Mouse (Mus musculus) lung, postnatal 14 days (tissue): ENCODE results near the gene Foxn3.

Experiments used
- DNase-seq: peaks from one replicate; pipeline ENCODE4 v3.0.0; 2021

The Foxn3 gene

GRCm38 (mm10) chr12:99319896-99320295 lies 243.5 kb downstream of the Foxn3 start:
- DNase-seq = no peak

DNA sequence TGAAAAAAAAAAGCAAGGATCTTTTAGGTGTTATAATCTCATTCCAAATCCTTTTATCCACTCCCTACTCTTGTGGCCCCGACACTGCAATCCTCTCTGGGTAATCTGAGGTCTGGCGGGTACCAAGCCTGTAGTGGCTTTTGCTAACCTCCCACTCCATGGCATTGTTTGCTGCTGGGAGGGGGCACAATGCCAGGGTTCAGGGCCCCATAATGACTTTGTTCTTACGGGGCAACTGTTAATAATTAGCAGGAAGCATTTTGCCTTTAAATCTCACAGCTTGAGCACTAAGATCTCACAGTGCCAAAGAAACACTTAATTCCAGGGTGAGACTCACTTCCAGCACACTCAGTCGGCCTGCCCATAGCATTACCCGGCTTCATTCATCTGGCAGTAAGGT lies 244.2 kb downstream of the Foxn3 start:
- no peak for DNase-seq

DNA sequence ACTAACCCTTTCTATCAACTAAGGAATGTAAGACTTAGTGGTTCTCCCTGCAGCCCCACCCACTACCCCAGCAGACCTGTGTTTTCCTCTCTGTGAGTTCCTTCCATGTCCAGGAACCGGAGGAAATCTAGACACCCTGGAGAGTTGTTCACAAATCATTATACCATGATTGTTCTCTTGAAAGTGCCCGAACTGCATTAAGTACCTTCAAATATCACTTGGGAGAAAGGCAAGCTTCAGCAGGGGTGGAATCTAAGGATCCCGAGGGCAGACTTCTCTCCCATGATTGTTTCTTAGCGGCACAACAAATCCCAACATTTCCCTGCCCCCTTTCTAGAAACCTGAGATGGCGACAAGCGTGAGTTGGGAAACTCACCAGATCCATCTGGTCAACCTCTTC lies 247.5 kb downstream of the Foxn3 start:
- DNase-seq = no peak

- DNase-seq = no peak
Observed at GRCm38 (mm10) chr12:99314817-99315216, 248.6 kb downstream of the Foxn3 start.

DNA sequence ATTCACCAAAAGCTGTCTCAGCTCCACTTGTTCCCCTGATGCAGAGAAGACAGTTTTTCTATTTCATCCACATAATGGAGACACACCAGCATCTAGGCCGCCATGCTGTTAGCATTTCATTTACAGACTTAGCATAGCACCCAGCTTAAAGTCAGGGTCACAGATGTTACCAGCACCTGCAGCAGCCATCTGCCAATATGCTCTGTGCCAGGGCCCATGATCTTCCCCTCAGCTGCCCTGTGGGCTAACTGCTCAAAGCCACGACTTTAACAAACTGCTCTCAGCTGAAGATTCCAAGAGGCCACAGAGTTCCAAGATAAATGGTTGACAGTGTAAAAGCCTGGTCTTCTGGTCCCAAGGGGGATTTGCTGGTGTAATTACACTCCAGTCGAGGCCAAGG lies 252.1 kb downstream of the Foxn3 start:
- DNase-seq = no peak

DNA sequence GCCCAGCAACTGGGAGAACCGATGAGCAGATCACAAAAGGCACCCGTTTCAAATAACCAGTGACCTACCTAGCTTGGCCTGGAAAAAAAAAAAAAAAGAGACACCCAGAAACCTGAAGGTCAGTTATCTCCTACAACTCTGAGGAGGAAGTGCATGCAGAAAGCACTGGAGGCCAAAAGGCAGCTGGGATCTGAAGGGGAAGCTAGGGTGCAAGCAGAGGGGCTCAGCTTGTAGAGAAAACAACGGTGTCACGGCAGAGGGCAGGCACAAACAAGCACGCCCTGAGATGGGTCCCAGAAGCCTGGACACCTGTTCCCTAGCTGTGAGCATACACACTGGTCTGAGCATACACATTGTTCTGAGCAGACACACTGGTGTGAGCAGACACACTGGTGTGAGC lies 253.4 kb downstream of the Foxn3 start:
- DNase-seq = no peak

- DNase-seq = no peak
Observed at GRCm38 (mm10) chr12:99308541-99309089, 254.8 kb downstream of the Foxn3 start.

GRCm38 (mm10) chr12:99306536-99307204 lies 256.7 kb downstream of the Foxn3 start:
- DNase-seq = peak; percentile 15

- no peak for DNase-seq
Observed at GRCm38 (mm10) chr12:99305784-99306535, 257.4 kb downstream of the Foxn3 start.

- DNase-seq = no peak
Observed at GRCm38 (mm10) chr12:99305324-99305723, 258.1 kb downstream of the Foxn3 start.

GRCm38 (mm10) chr12:99304056-99304455 lies 259.3 kb downstream of the Foxn3 start:
- no peak for DNase-seq

DNA sequence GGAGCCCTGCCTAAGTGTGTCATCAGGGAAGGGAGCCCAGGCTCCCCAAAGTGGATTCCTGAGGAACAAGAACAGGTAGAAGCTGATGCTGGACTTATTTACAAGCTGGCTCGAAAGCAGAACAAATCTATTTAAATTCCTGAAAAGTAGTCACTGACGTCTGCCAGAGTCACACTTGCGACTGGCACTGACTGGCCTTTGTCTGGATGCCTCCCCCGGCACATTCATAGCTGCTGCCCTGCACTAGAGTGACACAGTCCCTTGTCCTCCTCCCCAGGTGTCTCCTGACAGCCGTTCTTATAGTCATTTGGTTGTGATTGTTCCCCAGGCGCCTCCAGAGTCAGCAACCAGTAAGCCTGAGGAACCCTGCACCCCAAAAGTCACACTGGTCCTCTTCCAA lies 259.8 kb downstream of the Foxn3 start:
- no peak for DNase-seq

- no peak for DNase-seq
Observed at GRCm38 (mm10) chr12:99299900-99300299, 263.5 kb downstream of the Foxn3 start.

DNA sequence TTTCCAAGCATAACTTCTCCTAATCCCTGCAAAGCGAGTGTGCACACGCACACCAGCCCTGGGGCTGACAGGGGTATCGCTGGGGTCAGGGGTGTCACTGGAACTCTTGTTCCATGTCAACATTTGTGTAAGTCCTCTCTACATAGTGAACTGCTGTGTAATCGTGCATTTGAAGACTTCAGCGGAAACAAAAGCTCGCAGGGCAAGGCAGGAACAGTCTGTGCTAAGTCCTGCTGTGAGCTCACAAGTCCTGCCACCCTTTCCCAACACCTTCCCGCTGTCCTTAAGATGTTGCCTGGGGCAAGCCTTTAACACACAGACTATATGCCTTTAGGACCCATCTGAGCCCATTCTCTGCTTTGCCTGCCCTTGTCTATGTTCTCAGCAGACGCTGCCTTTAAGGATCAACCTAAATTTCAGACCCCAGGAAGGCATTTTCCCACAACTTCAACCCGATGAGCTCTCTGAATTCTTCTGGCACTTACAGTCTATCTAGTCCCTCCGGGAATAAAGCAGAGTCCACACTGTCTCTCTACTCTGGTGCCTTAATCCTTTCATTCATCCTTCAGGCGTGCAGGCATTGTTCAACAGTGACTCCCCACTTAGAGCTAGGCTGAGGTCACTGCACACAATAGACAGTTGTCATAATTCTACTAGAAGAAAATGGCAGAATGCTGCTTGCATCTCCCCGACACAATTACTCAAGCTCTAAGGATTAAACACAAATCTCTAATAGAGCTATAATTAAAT lies 264.4 kb downstream of the Foxn3 start:
- no peak for DNase-seq

DNA sequence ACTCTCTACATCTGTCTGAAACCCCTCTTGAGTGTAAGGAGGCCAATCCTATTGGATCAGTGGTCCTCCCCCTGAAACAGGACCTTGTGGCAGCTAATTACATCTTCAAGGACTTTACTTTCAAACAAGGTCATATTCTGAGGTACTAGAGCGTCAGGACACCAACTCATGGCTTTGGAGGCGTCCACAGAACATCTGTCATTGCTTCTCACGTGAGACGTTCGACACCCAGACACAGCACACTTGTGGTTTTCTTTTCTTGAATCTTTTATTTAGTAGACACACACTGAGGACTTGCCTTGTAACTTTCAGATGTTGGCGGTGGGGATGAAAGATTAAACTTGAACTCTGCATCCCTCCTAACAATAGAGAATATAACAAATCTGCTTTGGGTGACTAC lies 265.1 kb downstream of the Foxn3 start:
- no peak for DNase-seq

DNA sequence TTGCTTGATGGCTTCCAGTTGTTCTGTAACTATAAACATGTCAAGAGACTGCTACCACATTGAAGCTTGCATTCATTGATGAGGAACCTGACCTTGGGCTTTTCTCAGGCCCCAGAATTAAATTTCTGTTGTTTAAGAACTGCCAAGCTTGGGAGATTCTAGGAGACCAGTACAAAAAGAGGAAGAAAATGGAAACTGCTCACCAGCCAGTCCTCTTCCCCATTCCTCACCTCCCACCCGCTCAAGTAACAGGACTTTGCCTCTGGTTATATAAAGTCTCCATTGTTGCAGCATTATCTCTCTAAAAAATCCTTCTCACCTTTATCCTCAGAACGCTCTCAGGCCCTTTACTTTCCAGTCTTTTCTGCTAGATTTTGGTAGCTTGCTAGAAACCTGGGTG lies 265.6 kb downstream of the Foxn3 start:
- no peak for DNase-seq

DNA sequence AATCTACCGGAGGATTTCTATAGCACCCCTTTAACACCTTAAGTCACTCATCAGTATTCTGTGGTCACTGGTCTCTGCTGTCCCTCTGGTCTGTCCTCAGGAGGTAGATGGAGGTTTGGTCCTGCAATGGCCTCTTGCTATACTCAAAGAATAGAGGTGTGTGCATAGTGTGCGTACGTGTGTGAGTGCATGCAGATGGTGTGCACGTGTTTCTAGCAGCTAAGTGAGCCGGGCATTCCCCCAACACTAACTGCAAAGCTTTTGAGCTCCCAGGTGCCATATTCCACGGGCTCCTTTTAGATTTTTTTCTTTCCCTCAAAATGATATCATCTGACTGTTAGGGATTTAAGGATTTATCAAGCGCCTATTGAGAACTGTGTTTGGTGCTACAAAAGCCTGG lies 269.9 kb downstream of the Foxn3 start:
- DNase-seq = no peak

DNA sequence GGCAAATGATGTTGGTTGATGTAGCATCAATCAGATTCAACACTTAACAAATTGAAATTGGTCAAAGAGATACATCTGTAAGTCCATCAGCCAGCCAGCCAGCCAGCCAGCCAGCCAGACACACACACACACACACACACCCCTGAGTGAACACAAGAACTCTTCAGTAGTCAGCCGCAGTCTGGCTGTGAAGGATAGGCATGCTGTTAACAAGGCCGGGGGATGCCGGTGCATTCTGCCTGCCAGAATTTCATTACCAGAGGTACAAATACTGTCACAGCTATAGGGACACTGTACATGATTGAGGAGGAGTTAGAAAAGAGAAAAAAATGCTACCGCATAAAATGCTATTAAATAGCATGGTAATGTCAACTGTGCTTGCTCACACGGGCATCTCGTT lies 271.2 kb downstream of the Foxn3 start:
- DNase-seq = no peak

- DNase-seq = no peak
Observed at GRCm38 (mm10) chr12:99287081-99287480, 276.3 kb downstream of the Foxn3 start.

- no peak for DNase-seq
Observed at GRCm38 (mm10) chr12:99286662-99287061, 276.7 kb downstream of the Foxn3 start.

- no peak for DNase-seq
Observed at GRCm38 (mm10) chr12:99285656-99286055, 277.7 kb downstream of the Foxn3 start.

DNA sequence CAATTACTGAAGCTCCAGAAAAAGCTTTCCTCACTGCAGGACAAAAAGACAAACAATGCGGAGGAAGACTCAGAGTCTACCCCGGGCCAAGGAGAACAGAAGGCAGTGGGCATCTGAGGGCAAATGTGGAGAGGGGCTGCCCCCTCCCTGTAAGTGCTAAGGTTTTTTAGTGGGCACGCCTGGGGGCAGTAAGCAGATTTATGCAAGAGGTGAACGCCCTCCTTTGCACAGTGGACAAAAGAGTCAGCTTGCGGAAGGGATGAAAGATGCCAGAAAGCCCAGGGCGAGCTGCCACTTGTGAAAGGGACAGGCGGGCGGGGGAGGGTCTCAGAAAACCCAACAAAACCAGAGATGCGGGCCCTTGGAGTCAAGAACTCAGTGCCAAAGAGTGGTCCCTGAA lies 278.2 kb downstream of the Foxn3 start:
- DNase-seq = no peak

GRCm38 (mm10) chr12:99284419-99285069 lies 278.8 kb downstream of the Foxn3 start:
- DNase-seq = no peak
